Mouse (Mus musculus) hematopoietic multipotent progenitor cell, adult 10-12 weeks (in vitro differentiated cells): ENCODE data around the gene Bmpr1b. TPM values are rescaled to one million over a fixed set of nuclear protein-coding genes. Genes with fewer than 3 reads are reported as not detected.

ENCODE experiments used
- polyA plus RNA-seq: library from polyadenylated mRNA; stranded (reverse); fragments of >175 nt; gene quantifications from 2 replicates; pipeline ENCODE4 v1.2.3, GENCODE M21; 2012; ENCODE audit warnings: low replicate concordance

Gene Bmpr1b
- polyA plus RNA-seq: not detected in 2 replicates

GRCm38 (mm10) chr3:142168863-142169521, at the start of gene Bmpr1b:
Bmpr1b (minus strand) TSS chr3:142169425.

Other genes starting within 250 kb of the Bmpr1b start
- 32.4 and 34.7 TPM in 2 replicates for gene Pdlim5, start 226.3 kb upstream of the Bmpr1b start, polyA plus RNA-seq